Mouse (Mus musculus) CD4-positive, CD25-positive, alpha-beta regulatory T cell, adult 2 months (primary cell): ENCODE results near the gene Trim9.

Experiments used
- DNase-seq: peaks from one replicate; pipeline ENCODE4 v3.0.0-alpha.2; 2012; ENCODE audit warnings: low read depth, low spot score

Trim9 gene

DNA sequence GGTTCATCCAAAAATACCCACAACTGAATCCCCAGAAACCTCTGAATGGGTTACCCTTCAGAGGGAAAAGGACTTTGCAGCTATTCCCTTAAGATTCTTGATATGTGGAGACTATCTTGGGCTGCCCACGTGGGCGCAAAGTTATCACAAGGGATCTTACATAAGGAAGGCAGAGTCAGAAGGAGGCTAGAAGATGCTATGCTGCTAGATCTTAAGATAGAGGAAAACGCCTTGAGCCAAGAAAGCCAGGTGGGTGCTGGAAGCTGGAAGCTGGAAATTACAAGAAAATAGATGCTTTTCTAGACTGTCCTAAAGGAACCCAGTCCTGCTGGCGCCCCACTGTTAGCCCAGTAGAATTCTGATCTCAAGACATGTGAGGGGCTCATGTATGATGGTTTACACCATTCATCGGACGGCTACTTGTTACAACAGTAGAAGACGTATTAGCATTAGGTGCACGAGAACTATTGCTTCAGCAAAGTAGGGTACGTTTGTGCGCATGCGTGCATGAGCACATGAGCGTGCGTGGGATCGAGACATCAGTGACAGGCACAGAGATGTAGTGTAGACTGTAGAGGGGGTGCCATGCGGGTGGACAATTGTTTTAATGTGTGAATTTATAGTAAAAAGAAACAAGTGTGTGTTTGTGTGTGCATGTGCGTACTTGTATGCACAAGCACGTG is 85.0 kb downstream of the Trim9 start:
- no peak for DNase-seq

DNA sequence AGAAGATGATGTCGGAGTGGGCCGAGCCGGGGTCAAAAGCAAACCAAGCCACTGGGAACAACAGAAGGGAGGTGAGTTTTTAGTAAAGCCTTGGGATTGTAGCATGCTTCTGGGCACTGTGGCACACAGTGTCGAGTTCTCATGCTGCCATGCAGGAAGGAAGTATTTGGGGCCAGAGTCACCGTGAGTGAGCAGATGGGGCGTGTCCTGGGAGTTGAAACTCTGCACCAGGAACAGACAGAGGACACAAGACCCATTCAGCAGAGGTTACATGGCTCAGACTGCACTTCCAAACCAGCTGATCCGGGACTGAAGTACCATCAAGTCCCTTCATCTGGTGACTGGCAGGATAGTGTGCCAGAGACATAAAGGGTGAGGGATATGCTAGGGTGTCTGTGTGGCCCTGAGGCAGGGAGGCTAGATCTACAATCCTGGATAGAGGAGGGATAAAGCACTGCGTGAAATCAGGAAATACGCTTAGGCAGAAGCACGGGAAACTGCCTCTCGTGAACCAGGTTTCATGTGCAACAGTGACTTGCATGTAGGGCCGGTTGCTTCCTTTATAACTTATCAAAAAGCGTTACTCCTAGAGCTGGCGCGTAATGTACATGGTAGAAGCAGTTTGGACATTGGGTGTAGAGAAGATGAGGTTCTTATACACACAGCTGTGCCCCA is 96.1 kb downstream of the Trim9 start:
- peak; percentile 13 for DNase-seq

DNA sequence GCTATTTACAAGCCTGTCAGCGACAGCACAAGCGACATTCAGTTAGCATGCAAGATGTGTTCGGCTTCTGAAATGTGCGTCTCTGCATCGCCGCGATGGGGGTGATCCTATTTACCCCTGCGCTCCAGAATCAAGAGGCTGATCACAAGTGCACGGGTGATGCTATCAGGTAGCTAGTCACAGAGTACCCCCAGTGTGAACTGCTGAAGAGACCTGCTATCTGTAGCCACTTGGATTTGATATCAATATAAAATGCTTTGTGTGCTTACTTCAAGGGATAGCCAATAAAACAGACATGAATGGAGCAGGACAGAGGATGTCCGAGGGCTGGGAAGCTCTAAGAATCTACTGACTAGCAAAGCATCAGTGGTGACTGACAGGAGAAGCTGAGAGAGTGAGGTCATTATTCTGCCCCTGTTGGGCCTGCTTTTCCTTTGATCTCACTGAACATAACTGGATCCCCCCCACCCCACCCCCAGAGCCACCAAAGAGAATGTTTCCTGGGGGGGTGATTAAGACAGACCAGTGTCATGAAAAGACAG is 97.7 kb downstream of the Trim9 start:
- no peak for DNase-seq

DNA sequence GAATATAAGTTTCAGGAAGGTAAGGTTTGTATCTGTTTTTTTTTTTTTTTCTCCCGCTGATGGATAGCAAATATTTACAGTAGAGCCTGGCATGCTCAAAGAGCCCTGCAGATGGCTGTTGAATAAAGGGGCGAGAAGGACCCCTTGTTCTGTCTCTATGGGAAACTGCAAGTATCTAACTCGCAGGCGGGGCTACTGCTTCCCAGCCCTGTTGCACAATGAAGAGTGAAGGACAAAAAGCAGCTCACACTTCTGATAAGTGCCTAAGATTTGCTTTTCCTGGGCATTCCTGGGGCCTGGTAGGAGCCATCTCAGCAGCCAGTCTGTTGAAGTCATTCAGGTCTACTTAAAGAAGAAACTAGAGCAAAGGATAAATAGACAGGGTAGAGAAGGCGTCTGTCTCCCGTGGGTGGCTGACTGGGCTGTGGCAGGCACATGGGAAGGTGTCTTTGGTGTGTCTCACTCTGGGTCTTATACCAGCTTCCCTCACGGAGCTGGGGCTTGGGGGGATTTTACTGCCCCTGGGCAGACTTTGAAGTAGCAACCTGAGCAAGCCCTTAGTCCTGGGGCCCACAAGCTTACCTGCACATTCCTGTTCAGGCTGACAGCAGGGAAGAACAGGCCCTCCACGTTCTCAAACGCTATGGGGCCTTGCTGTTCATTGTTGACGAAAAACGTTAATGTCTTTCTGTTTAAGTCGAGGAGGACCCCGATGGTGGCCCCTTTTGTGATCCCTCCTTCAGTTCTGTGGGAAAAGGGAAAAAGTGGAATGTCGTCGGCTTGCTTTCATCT is 99.5 kb downstream of the Trim9 start:
- no peak for DNase-seq

DNA sequence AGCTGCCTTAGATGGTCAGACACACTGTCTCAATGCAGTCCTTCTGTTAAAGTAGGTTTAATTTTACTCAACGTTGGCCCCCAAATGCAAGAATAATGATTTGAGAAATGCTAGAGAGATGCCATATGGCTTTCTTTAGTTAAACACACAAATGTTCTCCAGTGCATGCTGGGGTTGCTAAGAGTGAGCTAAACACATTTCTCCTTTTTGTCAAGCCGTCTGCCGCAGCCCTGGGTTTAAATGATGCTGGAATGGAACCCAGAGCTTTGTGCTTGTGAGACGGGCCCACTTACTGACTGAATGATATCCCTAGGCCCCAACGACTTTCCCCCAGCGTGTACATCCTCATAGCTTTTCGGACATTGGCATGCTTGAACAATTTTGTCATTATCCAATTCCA is 104.9 kb downstream of the Trim9 start:
- no peak for DNase-seq

DNA sequence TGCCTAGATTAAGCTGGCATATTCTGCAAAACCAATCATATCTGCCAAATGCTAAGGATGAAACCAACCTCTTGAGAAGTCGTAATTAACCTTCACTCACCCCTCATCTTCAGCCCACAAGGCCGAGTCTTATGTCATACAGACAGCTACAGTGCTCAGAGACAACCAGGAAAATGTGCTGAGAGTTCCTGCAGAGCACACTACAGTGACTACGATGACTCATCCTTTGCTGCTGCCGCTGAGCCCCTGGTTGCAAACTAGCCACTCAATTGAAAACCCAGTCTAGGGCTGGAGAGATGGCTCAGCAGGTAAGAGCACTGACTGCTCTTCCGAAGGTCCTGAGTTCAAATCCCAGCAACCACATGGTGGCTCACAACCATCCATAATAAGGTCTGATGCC is 107.7 kb downstream of the Trim9 start:
- no peak for DNase-seq

DNA sequence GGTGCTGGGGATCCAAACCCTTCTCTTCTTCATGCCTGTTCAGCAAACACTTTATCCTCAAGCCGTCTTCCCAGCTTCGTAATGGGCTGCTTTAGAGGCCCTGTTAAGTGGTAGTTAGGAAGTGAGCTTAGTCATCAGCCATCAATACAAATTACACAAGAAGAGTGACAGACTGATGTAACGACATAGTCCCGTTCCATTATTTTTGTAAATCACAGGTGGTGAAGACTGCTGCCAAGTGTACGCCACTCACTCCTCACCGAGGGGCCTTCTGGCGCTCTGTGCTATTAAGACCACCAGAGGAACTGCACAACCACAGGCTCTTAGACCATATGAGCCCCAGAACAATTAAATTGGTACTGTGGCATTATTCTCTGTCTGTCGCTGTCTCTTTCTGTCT is 108.8 kb downstream of the Trim9 start:
- no peak for DNase-seq

DNA sequence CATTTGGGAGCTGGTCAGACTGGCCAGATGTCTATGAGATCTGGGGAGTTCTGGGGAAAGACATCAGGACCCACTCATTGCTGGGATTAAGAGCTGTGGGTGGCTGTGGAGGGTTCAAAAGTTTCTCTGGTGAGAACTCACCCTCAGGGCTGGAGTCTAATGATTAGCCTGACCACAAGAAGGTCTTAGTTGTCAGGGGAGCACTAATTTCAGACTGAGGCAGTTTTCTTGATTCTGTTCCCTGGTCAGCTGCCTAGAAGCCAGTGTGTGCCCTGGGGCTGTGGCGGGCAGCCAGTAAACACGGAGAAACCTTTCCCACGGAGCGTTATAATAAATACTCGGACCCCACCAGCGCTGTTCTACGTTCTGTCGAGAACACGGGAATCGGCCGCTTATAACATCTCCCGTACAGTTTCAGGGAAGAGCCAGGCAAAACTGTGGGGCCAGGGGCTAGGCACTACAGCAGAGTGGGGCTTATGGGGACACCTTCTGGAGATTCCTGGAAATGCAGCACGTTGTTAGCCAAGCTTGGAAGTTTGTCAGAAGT is 112.4 kb downstream of the Trim9 start:
- DNase-seq = peak; percentile 61

DNA sequence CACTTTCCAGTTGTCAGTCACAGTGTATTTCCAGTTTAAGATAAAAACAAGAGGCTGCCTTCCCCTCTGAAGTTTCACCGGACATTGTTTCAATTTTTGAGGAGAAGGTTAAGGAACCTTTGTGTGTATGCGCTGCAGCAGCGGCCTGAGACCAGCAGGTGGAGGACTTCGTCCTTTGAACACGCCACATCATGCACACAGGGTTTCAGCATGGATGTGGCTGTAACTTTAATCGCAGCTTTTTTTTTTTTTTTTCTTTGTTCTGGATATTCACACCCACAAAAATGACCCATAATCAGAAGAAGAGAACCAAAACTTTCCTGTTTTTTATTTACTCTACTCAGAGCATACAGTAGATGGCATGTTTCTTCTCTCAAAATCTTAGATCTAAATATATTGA is 113.0 kb downstream of the Trim9 start:
- DNase-seq = peak; percentile 78

DNA sequence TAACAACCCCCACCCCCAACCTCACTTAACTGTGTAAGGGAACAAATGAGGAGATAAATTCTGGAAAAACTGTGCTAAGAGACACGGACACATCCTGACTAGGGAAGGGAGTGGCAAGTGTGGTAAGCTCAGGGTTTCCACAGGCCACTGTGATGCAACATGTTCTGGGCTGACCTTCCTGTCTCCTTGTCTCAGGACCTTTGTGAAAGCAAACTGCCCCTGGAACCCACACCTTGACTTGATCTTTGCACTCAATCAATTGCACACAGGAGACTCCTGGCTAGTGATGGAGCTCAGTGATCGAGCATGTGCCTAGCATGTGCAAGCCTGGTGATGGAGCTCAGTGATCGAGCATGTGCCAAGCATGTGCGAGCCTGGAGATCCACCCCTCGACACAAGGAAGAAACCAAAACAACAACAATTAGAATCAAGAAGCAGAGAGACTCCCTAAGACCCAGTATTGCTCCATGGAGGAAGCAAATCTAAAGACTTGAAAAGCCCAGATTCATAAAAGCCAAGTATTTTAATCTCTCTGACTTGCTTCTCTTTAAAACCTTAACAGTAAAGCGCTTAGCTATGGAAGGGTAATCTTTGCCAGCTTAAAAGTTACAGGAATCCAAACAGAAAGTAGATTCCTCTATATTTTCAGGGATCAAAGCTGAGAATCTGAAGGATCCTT is 113.6 kb downstream of the Trim9 start:
- DNase-seq = no peak

DNA sequence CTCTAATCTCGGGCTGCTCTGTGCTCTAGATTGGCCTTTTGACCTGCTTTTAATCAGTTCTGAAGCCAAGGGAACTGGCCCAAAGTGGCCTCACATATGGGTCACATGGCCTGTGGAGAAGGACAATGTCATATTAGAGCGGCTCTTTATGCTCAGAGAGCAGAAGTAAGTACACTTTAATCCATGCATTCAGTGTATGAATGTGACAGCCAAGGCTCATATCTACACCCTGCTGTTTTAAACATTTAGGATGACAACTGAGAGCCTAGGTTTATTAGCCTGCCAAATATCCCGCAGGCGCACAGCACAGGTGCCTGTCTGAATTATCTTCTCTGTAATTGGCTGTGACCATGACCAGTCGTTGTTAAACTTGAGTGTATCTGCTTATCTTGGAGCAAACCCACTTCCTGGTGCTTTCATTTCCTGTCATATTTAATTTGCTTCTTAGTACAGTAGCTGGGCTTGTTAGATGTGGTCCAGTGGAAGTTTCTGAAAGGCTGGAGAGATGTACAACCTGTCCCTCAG is 115.3 kb downstream of the Trim9 start:
- peak; percentile 62 for DNase-seq

DNA sequence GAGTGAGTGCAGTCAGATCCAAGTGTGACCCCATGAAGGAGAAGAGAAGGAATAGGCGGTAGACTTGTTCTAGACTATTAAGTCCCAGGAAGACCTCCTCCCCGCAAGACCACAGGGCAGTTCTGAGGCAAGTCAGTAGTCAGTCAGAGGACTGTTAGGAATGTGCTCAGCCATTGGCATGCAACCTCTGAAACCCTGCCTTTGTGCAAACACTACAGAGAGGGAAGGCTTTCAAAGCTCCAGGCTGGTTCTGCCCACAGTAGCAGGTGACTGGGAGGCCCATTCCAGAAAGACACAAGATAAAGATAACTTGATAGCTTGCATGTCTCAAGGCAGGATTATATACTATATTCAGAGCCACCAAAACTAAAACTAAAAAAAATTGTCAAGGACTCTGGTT is 116.1 kb downstream of the Trim9 start, which contains the start of gene Pygl:
TSS of gene Pygl (minus strand) at position 195 of the 400 bp plus-strand sequence.
- no peak for DNase-seq

DNA sequence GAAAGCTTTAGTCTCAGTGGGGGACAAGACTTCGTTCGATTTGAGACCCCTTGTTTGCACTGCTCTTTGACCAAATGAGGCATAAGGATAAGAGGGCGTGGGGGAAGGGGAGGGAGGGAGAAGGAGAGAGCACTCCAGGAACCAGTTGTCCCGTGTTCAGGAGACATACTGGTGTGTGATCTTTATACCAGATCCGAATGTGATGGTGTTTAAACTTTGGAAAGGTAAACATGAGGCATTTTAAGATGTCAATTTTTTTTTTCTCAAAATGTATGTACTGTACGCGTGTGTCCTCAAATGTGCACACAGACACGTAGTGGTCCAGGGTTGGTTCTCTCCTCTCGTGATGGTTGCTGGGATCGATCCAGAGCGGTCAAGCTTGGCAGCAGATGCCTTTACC is 119.3 kb downstream of the Trim9 start:
- no peak for DNase-seq

DNA sequence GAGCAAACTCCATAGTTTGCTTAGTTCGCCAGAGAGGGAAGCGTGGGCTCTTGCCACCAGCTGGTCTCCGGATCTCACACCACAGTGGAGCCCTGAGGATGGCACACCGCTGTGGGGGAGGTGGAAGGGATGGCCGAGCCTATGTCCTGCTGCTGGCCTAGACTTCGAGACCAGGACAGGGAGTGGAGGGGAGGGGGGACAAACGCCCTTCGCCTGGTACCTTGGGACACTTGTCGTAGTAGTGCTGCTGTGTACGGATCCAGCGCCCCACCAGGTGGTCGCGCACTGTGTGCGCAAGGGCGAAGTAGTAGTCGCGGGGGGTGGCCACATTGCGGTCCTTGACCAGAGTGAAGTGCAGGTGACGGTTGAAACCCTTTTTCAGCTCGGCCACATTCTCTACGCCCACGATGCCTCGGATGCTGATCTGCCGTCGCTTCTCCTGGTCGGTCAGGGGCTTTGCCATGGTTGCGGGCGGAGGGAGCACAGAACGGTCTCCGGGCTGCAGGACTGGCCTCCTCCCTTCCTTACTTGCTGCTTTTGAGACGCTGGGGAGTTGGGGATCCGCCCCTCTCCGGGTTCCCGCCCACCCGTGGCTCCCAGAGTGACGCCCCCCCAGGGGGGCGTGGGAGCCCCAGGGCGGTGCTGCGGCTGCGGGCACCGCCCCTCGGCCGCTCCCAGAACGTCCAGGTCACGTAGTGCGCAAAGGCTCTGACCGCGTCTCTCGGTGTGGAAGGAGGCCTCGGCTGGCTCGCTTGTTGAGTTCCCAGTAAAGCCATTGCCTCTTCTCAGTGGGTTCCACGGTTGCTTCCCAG is 120.1 kb downstream of the Trim9 start:
- peak; percentile 58 for DNase-seq

DNA sequence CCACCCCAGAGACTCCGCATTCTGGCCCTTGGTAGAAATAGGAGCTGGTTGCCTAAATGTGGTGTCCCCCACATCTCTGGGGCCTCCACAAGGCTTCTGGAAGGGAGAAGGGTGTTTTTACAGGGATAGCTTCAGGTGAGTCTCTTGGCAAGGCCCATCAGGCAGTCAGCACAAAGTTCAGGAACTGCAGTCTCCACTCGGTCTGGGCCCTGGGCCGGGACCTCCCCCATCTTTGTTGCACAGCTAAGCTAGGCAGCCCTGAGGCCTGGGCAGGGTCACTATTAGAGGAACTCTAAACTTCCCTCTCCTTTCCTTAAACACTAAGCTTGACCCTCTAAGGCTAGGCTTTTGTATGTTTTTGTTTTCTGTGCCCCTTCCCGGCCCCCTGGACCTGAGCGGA is 120.8 kb downstream of the Trim9 start:
- no peak for DNase-seq

DNA sequence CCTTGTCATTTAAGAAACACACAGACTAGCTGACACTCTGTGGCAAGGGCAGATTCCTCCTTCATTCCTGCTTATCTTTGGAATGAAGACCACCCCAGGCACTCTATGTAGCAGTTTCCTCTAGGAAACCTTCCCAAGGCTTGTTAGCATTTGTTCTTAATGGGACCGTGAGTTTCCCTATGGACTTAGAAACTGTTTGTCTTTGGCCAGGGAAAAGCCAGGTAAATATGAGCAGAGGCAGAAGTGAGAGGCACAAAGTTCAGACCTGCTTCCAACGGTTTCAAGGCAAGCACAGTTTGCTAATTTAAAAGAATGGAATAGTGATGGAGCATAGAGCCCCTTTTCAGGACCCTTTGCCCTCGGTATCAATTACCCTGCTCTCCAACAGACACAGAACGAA is 124.1 kb downstream of the Trim9 start:
- DNase-seq = no peak

DNA sequence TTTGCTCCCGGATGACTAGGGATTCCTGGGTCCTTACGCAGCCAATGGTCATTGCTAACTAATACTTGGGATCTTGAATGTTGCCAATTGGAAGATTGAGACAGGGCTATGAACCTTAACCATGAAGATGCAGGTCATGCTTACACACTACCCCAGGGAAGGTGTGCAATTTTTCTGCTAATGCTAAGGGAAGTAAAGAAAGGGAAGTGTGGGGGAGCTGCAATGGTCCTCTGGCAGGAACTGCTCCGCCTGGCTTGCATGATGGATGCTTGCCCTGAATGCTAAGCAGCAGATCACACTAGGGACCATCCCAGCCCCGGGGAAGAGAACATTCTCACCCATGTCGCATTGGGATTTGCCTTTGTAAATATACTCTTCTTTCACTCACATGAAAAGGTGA is 126.0 kb downstream of the Trim9 start:
- no peak for DNase-seq

DNA sequence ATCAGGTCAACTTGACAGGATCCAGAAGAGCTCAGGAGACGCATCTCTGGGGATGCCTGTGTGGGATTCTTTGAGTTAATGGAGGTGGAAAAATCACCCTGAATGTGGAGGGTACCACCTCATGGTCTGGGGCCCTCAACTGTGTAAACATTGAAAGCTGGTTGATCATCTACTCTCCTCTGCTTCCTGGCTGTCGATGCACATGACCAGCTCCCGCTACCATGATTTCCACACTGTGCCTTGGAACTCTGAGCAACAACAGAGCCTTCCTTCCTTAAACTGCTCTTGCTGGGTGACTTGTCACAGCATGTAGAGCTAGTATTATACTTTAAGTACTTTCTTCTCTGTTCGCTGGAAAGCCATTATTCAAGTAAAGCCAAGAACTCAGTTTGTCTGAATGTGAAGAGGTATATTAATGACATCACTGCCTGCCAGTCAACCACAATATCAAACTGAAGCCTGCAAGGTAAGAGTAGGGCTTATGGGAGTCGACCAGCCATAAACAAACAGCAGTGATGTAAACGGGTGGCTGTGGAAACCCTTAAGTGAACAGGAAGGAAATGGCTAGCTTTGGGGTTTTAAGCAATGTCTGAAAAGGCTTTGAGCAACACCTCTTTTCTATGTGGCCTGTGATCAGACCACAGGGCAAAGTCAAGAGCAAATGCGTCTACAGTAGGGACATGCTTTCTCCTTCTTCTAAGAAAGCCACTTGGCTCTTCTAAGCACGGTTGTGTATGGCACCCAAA is 128.4 kb downstream of the Trim9 start:
- peak; percentile 49 for DNase-seq

DNA sequence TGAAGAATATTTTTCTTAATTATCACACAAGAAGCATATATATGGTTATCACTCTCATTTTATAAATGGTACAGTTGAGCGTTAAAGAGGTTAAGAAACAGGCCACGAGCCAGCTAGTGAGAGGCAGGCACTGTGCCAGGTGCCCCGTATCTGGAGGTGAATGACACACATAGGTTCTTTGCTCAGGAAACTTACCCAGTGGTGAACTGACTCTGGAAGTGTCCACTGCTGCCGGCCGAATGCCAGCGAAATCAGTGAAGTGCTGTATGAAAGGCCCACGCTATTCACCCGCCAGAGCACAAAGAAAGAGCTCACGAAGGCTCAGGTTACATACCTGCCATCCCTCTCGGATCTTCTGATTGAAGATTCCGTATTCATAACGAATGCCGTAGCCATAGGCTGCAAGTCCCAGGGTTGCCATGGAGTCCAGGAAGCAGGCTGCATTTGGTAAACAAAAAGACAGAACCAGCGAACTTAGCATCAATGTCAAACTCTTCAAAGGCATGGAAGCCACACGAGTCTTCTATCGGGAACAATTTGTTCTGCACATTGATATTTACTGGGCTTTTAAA is 131.1 kb downstream of the Trim9 start:
- no peak for DNase-seq
